Mouse (Mus musculus): Measurements from ENCODE around the gene Clasp2.

Gene Clasp2

GRCm38 (mm10) chr9:113815836-113816235, 74.6 kb downstream of the Clasp2 start:
- WGBS, result 32% methylated on average over 2 of the region's 2 CpGs

- WGBS, result 2% methylated on average over 1 of the region's 1 CpGs
Measured at GRCm38 (mm10) chr9:113822150-113822549, 80.9 kb downstream of the Clasp2 start.

DNA sequence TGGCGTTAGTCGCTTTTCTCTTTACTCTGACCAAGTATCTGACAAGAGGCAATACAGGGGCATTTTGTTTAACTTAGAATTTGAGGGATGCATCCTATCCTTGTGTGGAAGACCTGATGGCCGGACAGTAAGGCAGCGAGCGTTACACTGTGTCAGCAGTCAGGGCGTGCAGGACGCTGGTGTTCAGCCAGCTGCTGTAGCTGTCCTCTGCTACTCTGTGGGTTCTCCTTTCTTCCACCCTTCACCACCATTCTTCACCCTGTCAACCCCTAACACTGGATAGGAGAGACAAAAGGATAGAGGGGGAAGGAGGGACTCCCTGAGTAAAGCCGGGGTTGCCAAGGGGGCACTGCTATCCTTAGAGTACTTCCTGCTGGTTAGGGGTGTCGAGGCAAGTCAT, 87.4 kb downstream of the Clasp2 start:
- WGBS, result 62% methylated on average over 9 of the region's 9 CpGs

DNA sequence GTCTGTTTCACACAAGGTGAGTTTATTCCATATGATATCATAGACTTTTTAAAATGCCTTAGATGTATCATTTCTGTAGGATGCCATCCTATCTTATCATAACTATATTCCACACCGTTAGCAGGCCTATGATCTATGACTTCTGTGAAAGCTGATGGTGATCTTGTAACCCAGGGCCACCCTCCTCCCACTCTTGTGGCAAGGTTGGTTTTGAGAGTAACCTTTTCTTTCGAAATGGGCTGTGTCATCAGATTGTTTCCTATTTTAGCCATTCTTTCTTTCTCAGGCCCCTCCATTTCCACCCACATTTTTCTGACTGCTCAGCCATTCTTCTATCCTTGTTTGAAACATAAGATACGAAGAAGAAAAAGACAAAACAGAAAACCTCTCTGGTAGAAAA, 88.9 kb downstream of the Clasp2 start:
- 55% methylated on average over 3 of the region's 3 CpGs for WGBS

DNA sequence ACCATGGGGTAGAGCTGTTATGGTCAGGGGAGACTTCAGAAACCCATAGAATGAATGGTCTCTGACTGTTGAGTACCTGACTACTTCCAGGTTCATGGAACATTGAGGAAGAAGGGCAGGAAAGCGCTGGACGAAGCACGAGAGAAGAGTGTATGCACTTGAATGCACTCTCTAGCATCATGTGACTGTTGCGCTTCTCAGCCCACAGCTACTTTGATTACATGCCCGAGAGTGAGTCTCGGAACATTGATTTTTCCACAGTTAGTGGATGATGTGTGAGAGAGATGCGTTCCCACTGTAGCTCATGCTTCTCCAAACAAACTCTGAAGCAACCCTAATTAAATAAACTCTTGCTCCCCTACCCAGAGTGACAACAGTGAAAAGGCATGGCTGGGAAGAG, 92.2 kb downstream of the Clasp2 start:
- WGBS, result 78% methylated on average over 7 of the region's 7 CpGs

DNA sequence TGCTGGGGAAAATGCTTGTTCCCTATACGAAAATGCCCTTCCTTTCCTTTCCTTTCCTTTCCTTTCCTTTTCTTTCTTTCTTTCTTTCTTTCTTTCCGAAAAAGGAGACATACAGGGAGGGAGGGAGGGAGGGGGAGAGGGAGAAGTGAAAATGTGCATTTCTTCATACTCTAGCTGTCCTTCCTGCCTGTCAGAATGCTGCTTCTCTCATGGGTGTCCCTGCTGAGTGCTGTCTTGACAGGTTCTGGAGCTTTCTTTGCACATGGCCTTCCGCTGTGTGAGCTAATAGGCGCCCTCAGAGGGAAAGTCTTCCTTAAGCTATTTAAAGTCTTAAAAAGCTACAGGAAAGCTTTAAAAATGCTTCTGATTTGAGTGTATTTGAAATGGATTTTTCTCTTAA, 95.7 kb downstream of the Clasp2 start:
- WGBS, result 63% methylated on average over 4 of the region's 4 CpGs

- WGBS, result 83% methylated on average over 5 of the region's 5 CpGs
Measured at GRCm38 (mm10) chr9:113837461-113837860, 96.2 kb downstream of the Clasp2 start.

DNA sequence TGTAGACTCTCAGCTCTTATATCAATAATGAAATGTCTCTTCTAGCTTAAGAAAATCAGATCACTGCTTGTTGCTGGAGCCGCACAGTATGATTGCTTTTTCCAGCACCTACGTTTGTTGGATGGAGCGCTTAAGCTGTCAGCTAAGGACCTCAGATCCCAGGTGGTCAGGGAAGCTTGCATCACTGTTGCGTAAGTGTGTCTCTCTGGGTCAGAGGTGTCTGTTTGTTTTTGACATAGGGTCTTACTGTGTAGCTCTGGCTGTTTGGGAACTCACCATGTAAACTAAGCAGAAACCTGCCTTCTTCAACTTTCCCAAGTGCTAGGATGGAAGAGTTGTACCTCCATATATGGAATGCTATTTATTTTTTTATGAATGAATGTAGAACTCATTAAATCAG, 102.8 kb downstream of the Clasp2 start:
- 95% methylated on average over 4 of the region's 4 CpGs for WGBS

- WGBS, result 89% methylated on average over 3 of the region's 3 CpGs
Measured at GRCm38 (mm10) chr9:113855441-113855840, 114.2 kb downstream of the Clasp2 start.

DNA sequence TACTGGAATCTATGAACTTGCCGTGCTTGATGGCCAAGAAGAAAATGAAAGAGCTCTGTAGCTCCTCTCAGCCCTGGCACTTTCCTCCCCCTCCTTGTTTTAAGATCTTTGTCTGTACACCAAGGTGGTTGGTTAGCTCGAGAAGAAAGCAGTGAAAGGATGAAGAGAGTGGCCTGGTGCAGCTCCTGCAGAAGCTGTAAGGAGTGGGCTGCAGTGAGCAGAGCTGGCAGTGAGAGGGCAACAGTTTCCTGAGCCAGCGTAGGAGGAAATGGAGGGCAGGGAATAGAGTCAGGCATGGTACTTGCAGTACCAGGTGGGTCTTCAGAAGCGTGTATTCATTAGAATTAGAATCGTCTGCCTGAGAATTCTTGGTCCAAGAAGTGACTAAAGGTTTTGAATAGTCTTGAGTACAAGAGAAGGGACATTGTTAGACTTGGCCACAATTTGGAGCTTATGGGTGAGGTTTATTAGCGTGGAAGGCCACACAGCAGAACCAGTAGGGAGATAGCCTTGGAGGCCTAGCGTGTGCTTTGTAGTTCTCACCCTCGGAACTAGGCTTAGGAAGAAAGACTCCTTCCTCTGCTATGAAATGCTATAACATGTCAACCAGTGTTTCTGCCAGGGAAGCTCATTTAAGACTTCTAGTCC, 116.1 kb downstream of the Clasp2 start:
- 61% methylated on average over 8 of the region's 8 CpGs for WGBS

DNA sequence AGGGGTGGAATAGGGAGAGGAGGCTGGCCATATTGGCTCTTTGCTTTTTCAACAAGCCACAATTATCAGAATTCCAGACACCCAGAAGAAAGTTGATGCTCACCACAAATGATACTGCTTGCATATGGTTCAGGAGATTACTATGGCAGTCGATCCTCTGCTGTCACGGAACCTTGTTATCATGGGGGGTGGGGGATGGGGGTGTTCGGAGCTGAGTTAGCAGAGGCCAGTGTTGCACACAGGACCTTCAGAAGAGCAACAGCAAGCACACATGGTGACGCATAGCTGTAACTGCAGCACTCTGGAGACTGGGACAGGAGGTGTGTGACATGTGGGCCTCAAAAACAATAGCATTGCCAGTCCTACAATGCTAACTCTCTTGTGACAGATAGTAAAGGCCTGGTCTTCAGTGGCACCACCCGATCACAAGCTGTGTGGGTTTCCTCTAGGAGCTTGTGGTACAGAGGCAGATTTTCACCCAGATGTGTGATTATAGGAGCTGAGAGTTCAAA, 116.7 kb downstream of the Clasp2 start:
- 66% methylated on average over 5 of the region's 5 CpGs for WGBS

- WGBS, result 75% methylated on average over 5 of the region's 5 CpGs
Measured at GRCm38 (mm10) chr9:113859420-113859819, 118.1 kb downstream of the Clasp2 start.

- WGBS, result 66% methylated on average over 5 of the region's 5 CpGs
Measured at GRCm38 (mm10) chr9:113863370-113863999, 122.2 kb downstream of the Clasp2 start.

DNA sequence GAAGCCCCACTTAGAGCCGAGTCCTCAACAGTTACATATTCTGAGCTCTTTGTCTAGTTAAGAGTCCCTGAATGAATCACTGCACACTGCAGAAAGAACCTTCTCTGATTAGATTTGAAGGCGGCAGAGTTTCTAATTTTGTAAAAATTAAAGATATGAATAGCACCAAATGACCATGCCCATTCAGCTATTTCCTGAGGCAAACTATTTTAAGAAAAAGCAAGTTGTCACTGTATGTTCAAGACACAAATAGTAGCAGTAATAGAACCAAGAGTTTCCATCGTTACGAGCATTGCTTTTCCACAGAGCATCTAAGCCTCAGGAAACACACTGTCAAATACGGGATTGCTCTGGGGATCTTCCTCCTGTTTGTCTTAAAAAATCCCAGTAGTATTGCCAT, 126.7 kb downstream of the Clasp2 start:
- 36% methylated on average over 5 of the region's 5 CpGs for WGBS

DNA sequence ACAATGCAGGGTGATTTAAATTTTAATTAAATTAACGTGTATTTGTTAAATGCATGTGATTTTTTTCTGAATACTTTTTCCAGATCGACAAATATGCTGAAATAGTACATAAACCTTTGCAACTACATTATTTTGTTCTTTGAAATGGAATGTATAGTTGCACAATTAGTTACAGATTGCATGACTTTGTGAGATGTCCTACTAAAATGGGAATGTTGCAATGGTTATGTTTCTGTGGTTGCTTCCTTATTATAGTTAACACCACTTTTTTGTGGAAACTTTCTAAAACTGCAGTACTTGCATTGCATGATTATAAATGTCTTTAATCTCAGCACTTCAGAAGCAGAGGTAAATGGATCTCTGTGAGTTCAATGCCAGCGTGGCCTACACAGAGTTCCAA, 153.6 kb downstream of the Clasp2 start:
- WGBS, result 91% methylated on average over 3 of the region's 3 CpGs

- 34% methylated on average over 4 of the region's 4 CpGs for WGBS
Measured at GRCm38 (mm10) chr9:113903136-113903535, 161.9 kb downstream of the Clasp2 start.

DNA sequence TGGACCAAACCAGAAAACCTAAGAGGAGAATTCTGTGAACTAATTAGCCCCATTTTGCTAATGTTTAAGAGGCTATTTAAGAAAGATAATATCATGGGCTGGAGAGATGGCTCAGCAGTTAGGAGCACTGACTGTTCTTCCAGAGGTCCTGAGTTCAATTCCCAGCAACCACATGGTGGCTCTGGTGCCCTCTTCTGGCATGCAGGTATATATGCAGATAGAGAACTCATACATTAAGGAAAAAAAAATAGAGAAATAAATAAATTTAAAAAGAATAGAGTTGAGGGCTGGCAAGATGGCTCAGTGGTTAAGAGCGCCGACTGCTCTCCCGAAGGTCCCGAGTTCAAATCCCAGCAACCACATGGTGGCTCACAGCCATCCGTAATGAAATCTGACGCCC, 163.0 kb downstream of the Clasp2 start:
- WGBS, result 97% methylated on average over 6 of the region's 6 CpGs

DNA sequence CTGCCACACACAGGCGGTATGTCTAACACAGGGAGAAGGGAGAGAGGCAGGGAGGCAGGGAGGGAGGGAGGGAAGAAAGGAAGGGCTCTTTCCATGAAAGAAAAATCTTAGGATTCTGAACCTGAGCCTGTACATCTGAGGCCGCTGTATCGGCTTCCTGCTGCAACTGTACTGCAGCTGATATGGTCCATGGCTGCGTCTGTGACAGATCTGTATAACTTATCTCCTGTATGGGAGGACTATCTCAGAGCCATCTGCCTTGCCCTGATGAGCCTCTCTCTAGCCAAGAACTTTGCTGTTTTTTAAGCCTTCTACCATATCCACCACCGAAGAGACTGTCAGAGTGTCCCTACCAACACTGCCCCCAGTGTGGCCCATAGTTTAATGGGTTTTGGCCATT, 174.5 kb downstream of the Clasp2 start:
- 90% methylated on average over 5 of the region's 5 CpGs for WGBS

DNA sequence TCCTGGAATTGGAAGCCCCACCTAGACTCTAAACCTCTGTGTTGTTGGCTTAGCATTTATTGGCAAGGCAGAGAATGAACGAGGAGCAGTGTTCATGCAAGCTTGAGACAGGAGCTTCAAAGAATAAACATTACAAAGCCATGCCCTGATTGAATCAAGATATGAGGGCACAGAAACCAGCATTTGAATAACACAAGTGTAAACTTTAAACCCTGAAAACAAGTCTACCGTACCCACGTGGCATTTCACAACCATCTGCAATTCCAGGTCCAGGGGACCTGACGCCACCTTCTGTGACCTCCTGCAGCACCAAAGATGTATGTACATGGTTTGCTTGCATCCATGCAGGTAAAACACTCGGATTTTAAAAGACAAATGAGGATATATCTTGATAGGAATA, 181.4 kb downstream of the Clasp2 start:
- 91% methylated on average over 5 of the region's 5 CpGs for WGBS

GRCm38 (mm10) chr9:113924883-113925282, 183.6 kb downstream of the Clasp2 start:
- WGBS, result 95% methylated on average over 5 of the region's 5 CpGs

- WGBS, result 80% methylated on average over 4 of the region's 4 CpGs
Measured at GRCm38 (mm10) chr9:113928591-113928990, 187.3 kb downstream of the Clasp2 start.

GRCm38 (mm10) chr9:113929676-113930075, 188.4 kb downstream of the Clasp2 start:
- WGBS, result 91% methylated on average over 1 of the region's 1 CpGs

- under 1% methylated on average over 67 of the region's 86 CpGs for WGBS
Measured at GRCm38 (mm10) chr9:113930534-113931374, 189.5 kb downstream of the Clasp2 start, which contains the start of gene Ubp1. Ubp1 (plus strand) TSS chr9:113930934.

Data from cerebral cortex, adult 2 months (tissue).